Comparison of ENCODE assay signal across 9 mouse cellular contexts in the genomic region with DNA sequence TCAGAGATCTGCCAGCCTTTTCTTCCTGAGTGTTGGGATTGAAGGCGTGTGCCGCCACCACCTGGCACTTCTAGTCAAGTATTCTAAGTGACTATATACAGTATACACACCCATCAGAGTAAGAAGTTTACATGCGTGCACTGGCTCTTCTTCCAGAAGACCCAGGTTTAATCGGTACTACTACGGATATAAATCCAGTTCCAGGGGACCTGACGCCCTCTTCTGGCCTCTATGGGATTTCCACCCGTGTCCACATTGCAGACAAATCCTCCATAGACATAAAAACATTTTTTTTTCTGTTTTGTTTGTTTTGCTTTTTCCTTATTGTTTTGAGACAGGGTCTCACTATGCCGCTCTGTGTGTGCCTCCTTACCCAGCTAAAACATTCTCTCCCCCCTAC. TPM values are rescaled to one million over a fixed set of nuclear protein-coding genes. Genes with fewer than 3 reads are reported as not detected.
DNase-seq lines count a peak whose midpoint lies in the region; ATAC-seq lines count a peak whose summit lies in the region.
"Had no signal": no experiment of that assay in that cellular context is flagged by ENCODE, and none has a peak within 500 bp of the region (broad histone marks: within the 10 kb centered on the region; RNA-seq: fewer than 3 reads in every experiment).

No protein-coding gene starts in this region.

- H3K4me3 ChIP-seq in hindbrain, embryonic 10.5 days: no peak overlapping the region
- no peak overlapping the region for H3K4me3 ChIP-seq in hindbrain, embryonic 14.5 days (replicated peaks; ENCODE audit: low read length)
- H3K4me3 ChIP-seq in heart, embryonic 11.5 days (ENCODE audit: low read depth, low read length): no peak overlapping the region
- H3K4me3 ChIP-seq: limb, embryonic 12.5 days had no signal

- H3K4me2 ChIP-seq in hindbrain, embryonic 14.5 days (replicated peaks): no peak overlapping the region
- no peak overlapping the region for H3K4me2 ChIP-seq in heart, embryonic 11.5 days
- H3K4me2 ChIP-seq: limb, embryonic 12.5 days had no signal

- no peak for ATAC-seq in hindbrain, embryonic 14.5 days (ENCODE audit: low FRiP score)
- ATAC-seq in heart, embryonic 11.5 days (replicated peaks; ENCODE audit: insufficient number of reproducible peaks, low FRiP score, low TSS enrichment): no peak

- DNase-seq in hindbrain, embryonic 10.5 days (ENCODE audit: low spot score): peak; percentile 48
- DNase-seq in hindbrain, embryonic 14.5 days (ENCODE audit: low spot score): no peak
- DNase-seq in 416B (ENCODE audit: low read depth) (peak; percentile 73), NIH3T3 (ENCODE audit: low read depth) (peak; percentile 65)
- peak; percentile 75 for DNase-seq in kidney, postnatal 10 days
- no peak for DNase-seq in left cerebral cortex, adult 11 months (ENCODE audit: low spot score)
- DNase-seq in cerebellum, adult 9-10 months: no peak

- no peaks in the 10 kb centered on the region for H3K27me3 ChIP-seq in hindbrain, embryonic 10.5 days (ENCODE audit: insufficient read depth, poor library complexity, severe bottlenecking)
- H3K27me3 ChIP-seq in hindbrain, embryonic 14.5 days (ENCODE audit: control insufficient read depth, insufficient read depth, low read length): no peaks in the 10 kb centered on the region
- no peaks in the 10 kb centered on the region for H3K27me3 ChIP-seq in heart, embryonic 11.5 days (ENCODE audit: control insufficient read depth, insufficient read depth, low read length)
- H3K27me3 ChIP-seq: limb, embryonic 12.5 days had no signal

- no peaks in the 10 kb centered on the region for H3K9me3 ChIP-seq in hindbrain, embryonic 10.5 days
- no peaks in the 10 kb centered on the region for H3K9me3 ChIP-seq in hindbrain, embryonic 14.5 days (ENCODE audit: control insufficient read depth, low read length)
- no peaks in the 10 kb centered on the region for H3K9me3 ChIP-seq in heart, embryonic 11.5 days (replicated peaks; ENCODE audit: control insufficient read depth, low read length)
- H3K9me3 ChIP-seq: limb, embryonic 12.5 days had no signal

- no peak overlapping the region for H3K27ac ChIP-seq in hindbrain, embryonic 10.5 days
- no peak overlapping the region for H3K27ac ChIP-seq in hindbrain, embryonic 14.5 days
- no peak overlapping the region for H3K27ac ChIP-seq in heart, embryonic 11.5 days (ENCODE audit: low read depth, low read length)
- H3K27ac ChIP-seq: limb, embryonic 12.5 days had no signal

- H3K9ac ChIP-seq in hindbrain, embryonic 14.5 days: no peak overlapping the region
- H3K9ac ChIP-seq in heart, embryonic 11.5 days (ENCODE audit: low read depth, low read length): no peak overlapping the region
- H3K9ac ChIP-seq: limb, embryonic 12.5 days had no signal

- H3K4me1 ChIP-seq in hindbrain, embryonic 10.5 days (replicated peaks): peaks cover 12% of the 10 kb centered on the region
- peaks cover 15% of the 10 kb centered on the region for H3K4me1 ChIP-seq in hindbrain, embryonic 14.5 days (replicated peaks; ENCODE audit: control insufficient read depth, insufficient read depth, low read length)
- peaks cover 10% of the 10 kb centered on the region for H3K4me1 ChIP-seq in heart, embryonic 11.5 days (ENCODE audit: control insufficient read depth, insufficient read depth, low read length)

- 32% methylated on average over 8 of the region's 8 CpGs for WGBS in hindbrain, embryonic 10.5 days
- 27% methylated on average over 8 of the region's 8 CpGs for WGBS in hindbrain, embryonic 14.5 days
- WGBS in heart, embryonic 11.5 days (ENCODE audit: insufficient replicate concordance): 30% methylated on average over 8 of the region's 8 CpGs

- H3K36me3 ChIP-seq in hindbrain, embryonic 10.5 days: peaks cover 25% of the 10 kb centered on the region
- peaks cover 29% of the 10 kb centered on the region for H3K36me3 ChIP-seq in hindbrain, embryonic 14.5 days (replicated peaks; ENCODE audit: control insufficient read depth, insufficient read depth)
- H3K36me3 ChIP-seq in heart, embryonic 11.5 days (ENCODE audit: control insufficient read depth, insufficient read depth, low read length): peaks cover 19% of the 10 kb centered on the region

RNA-seq across cellular contexts. Expression of a gene that starts 11.4 kb away (rescaled TPM):
- polyA plus RNA-seq in hindbrain, embryonic 10.5 days (2016; fragmentation: Nextera tagmentation; extraction: Ambion mirVana): 0.09 and 0.20 TPM in 2 replicates
- 0.34 and 0.56 TPM in 2 replicates for polyA plus RNA-seq in hindbrain, embryonic 14.5 days (2014; fragmentation: Nextera tagmentation; extraction: Ambion mirVana)
- 0.48 and 0.50 TPM in 2 replicates for polyA plus RNA-seq in heart, embryonic 11.5 days (2014; fragmentation: Nextera tagmentation; extraction: Ambion mirVana)
- polyA plus RNA-seq: limb, embryonic 12.5 days had no signal

RNA-seq across cellular contexts. Expression of a gene that starts 16.6 kb away (rescaled TPM):
- polyA plus RNA-seq in hindbrain, embryonic 10.5 days (2016; fragmentation: Nextera tagmentation; extraction: Ambion mirVana): 16.2 and 20.7 TPM in 2 replicates
- polyA plus RNA-seq in hindbrain, embryonic 14.5 days (2014; fragmentation: Nextera tagmentation; extraction: Ambion mirVana): 26.9 and 27.2 TPM in 2 replicates
- 16.0 and 16.6 TPM in 2 replicates for polyA plus RNA-seq in heart, embryonic 11.5 days (2014; fragmentation: Nextera tagmentation; extraction: Ambion mirVana)

RNA-seq across cellular contexts. Expression of a gene that starts 22.1 kb away (rescaled TPM):
- 0.42 TPM in 1 of 2 replicates, not detected in the other for polyA plus RNA-seq in hindbrain, embryonic 10.5 days (2016; fragmentation: Nextera tagmentation; extraction: Ambion mirVana)
- not detected in 2 replicates for polyA plus RNA-seq in hindbrain, embryonic 14.5 days (2014; fragmentation: Nextera tagmentation; extraction: Ambion mirVana)
- polyA plus RNA-seq in heart, embryonic 11.5 days (2014; fragmentation: Nextera tagmentation; extraction: Ambion mirVana): not detected in 2 replicates
- polyA plus RNA-seq: limb, embryonic 12.5 days had no signal

RNA-seq across cellular contexts. Expression of a gene that starts 24.4 kb away (rescaled TPM):
- polyA plus RNA-seq in hindbrain, embryonic 10.5 days (2016; fragmentation: Nextera tagmentation; extraction: Ambion mirVana): 0.90 and 1.7 TPM in 2 replicates
- polyA plus RNA-seq in hindbrain, embryonic 14.5 days (2014; fragmentation: Nextera tagmentation; extraction: Ambion mirVana): 7.5 and 11.6 TPM in 2 replicates
- 1.9 and 2.5 TPM in 2 replicates for polyA plus RNA-seq in heart, embryonic 11.5 days (2014; fragmentation: Nextera tagmentation; extraction: Ambion mirVana)

RNA-seq across cellular contexts. Expression of a gene that starts 24.9 kb away (rescaled TPM):
- 0.76 and 0.78 TPM in 2 replicates for polyA plus RNA-seq in hindbrain, embryonic 10.5 days (2016; fragmentation: Nextera tagmentation; extraction: Ambion mirVana)
- polyA plus RNA-seq in hindbrain, embryonic 14.5 days (2014; fragmentation: Nextera tagmentation; extraction: Ambion mirVana): 1.9 TPM in 2 replicates
- 1.7 and 4.0 TPM in 2 replicates for polyA plus RNA-seq in heart, embryonic 11.5 days (2014; fragmentation: Nextera tagmentation; extraction: Ambion mirVana)

Comparison
In these comparisons a context has a peak if more than half of its experiments do, and no peak if none do; other contexts are left out.
1. DNase-seq: peak in hindbrain, embryonic 10.5 days (single experiment), 416B (single experiment), NIH3T3 (single experiment) and kidney, postnatal 10 days (single experiment); none in hindbrain, embryonic 14.5 days (single experiment), left cerebral cortex, adult 11 months (single experiment) and cerebellum, adult 9-10 months (single experiment).